21 mouse cellular contexts compared by ENCODE assay signal in the genomic region with DNA sequence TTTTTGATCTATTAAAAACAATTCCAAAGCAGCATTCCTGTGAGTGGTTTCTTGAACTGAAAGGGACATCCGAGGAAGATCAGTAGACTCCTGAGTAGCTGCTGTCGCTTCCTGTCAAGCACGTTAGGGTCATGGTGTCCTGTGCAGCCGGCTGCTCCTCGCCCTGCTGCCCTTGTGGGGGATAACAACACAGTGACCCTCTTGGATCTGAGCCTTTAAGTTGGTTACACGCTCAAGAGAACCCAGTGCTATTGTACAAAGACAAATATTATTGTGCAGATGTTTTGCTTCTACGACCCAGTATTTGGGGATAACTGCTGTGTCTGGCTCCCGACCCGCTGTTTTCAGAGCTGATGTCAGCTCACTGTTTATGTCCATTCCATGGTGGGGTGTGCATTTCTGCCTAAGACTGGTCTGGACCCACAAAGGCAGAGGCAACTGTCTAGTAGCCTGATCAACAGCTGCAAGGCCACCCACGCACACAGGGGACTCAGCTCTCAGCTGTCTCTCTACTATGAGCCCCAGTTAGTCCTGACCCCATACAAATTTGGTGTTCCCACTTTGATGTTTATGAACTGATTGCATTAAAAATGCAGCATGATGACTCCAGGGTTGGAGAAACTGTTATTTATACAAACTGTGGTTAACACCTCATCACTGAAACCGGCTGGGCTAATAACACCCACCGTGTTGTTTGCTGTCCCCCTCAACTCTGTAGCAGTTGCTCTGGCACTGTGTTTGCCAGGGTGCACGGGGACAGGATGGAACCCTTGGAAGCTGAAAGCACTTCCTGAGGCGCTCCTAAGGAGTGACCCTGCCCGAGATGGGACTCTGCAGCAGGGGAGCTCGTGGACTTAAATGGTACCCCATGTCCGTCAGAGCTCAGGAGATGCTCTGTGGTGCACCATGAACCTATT. TPM values are rescaled to one million over a fixed set of nuclear protein-coding genes. Genes with fewer than 3 reads are reported as not detected.
A peak's percentile ranks its signal among the peaks of the same experiment; 100 is the strongest.
DNase-seq lines count a peak whose midpoint lies in the region; ATAC-seq and TF ChIP-seq lines count a peak whose summit lies in the region.
"Had no signal": no experiment of that assay in that cellular context is flagged by ENCODE, and none has a peak within 500 bp of the region (broad histone marks: within the 10 kb centered on the region; RNA-seq: fewer than 3 reads in every experiment).

No protein-coding gene starts in this region.

- TF ChIP-seq CTCF in thymus, adult 2 months (IDR thresholded peaks at IDR 0.05; ENCODE audit: borderline replicate concordance, control insufficient read depth, extremely low read depth, insufficient read depth, low read length, poor library complexity): no peak

- TF ChIP-seq POLR2A in thymus, adult 2 months (IDR thresholded peaks at IDR 0.05; ENCODE audit: control insufficient read depth, extremely low read depth, insufficient read depth, low read length, poor library complexity): no peak

- H3K27me3 ChIP-seq in kidney, embryonic 14.5 days (ENCODE audit: control insufficient read depth, insufficient read depth, low read length): no peaks in the 10 kb centered on the region
- no peaks in the 10 kb centered on the region for H3K27me3 ChIP-seq in lung, embryonic 16.5 days (ENCODE audit: control insufficient read depth, insufficient read depth, low read depth, low read length)
- no peaks in the 10 kb centered on the region for H3K27me3 ChIP-seq in thymus, adult 2 months (ENCODE audit: control insufficient read depth, insufficient read depth, low read length)
- H3K27me3 ChIP-seq: heart, embryonic 13.5 days; hindbrain, embryonic 15.5 days; liver, embryonic 12.5 days had no signal

- peak; percentile 29; the same call in 1 of the 2 replicates for ATAC-seq in kidney, embryonic 14.5 days (ENCODE audit: low FRiP score, low TSS enrichment)
- ATAC-seq in lung, embryonic 16.5 days (ENCODE audit: low read depth): peak; percentile 96
- ATAC-seq in cerebellum, adult (ENCODE audit: insufficient number of reproducible peaks, low FRiP score, low TSS enrichment): no peak
- ATAC-seq: forebrain, embryonic 16.5 days; liver, embryonic 12.5 days had no signal

- H3K4me3 ChIP-seq in kidney, embryonic 14.5 days (ENCODE audit: low read length): no peak overlapping the region
- no peak overlapping the region for H3K4me3 ChIP-seq in lung, embryonic 16.5 days (ENCODE audit: low read length)
- no peak overlapping the region for H3K4me3 ChIP-seq in thymus, adult 2 months (ENCODE audit: control insufficient read depth, insufficient read depth, low read length)
- H3K4me3 ChIP-seq: heart, embryonic 13.5 days; hindbrain, embryonic 15.5 days; liver, embryonic 12.5 days had no signal

- no peak overlapping the region for H3K27ac ChIP-seq in kidney, embryonic 14.5 days (ENCODE audit: low read depth, low read length)
- peak overlapping the region; percentile 63 for H3K27ac ChIP-seq in lung, embryonic 16.5 days (ENCODE audit: low read length)
- no peak overlapping the region for H3K27ac ChIP-seq in thymus, adult 2 months (ENCODE audit: control insufficient read depth, insufficient read depth, low read length)
- H3K27ac ChIP-seq: heart, embryonic 13.5 days; hindbrain, embryonic 15.5 days; liver, embryonic 12.5 days had no signal

- no peak overlapping the region for H3K4me2 ChIP-seq in kidney, embryonic 14.5 days (replicated peaks; ENCODE audit: low read depth, low read length)
- H3K4me2 ChIP-seq in lung, embryonic 16.5 days (ENCODE audit: low read depth, low read length): no peak overlapping the region
- H3K4me2 ChIP-seq: heart, embryonic 13.5 days; hindbrain, embryonic 15.5 days; liver, embryonic 12.5 days had no signal

- WGBS in kidney, embryonic 14.5 days: 67% methylated on average over 17 of the region's 17 CpGs
- 45% methylated on average over 17 of the region's 17 CpGs for WGBS in lung, embryonic 16.5 days
- WGBS in thymus, adult 2 months: 93% methylated on average over 17 of the region's 17 CpGs

- DNase-seq in kidney, adult 11 months: no peak
- DNase-seq in lung, adult 18-20 months: no peak
- peak; percentile 2 for DNase-seq in thymus, postnatal 4 days
- DNase-seq in thymus, adult 2 months: no peak
- no peak for DNase-seq in layer of hippocampus, adult 9-10 months (ENCODE audit: low spot score)
- DNase-seq: adrenal gland, postnatal 14 days; cerebellum, adult 18-20 months; cerebellum, postnatal 36 days; heart, adult 11 months; heart, postnatal 36 days; kidney, adult 9 months; layer of hippocampus, adult 9-11 months; midbrain, embryonic 14.5 days; right cerebral cortex, postnatal 14 days had no signal

- H3K9ac ChIP-seq in kidney, embryonic 14.5 days (ENCODE audit: low read depth, low read length): no peak overlapping the region
- no peak overlapping the region for H3K9ac ChIP-seq in lung, embryonic 16.5 days (ENCODE audit: low read length)
- H3K9ac ChIP-seq: heart, embryonic 13.5 days; hindbrain, embryonic 15.5 days; liver, embryonic 12.5 days had no signal

- no peaks in the 10 kb centered on the region for H3K9me3 ChIP-seq in kidney, embryonic 14.5 days (ENCODE audit: control insufficient read depth, low read length)
- H3K9me3 ChIP-seq in lung, embryonic 16.5 days (ENCODE audit: control insufficient read depth, low read length): no peaks in the 10 kb centered on the region
- H3K9me3 ChIP-seq: heart, embryonic 13.5 days; hindbrain, embryonic 15.5 days; liver, embryonic 12.5 days had no signal

- peaks cover 11% of the 10 kb centered on the region for H3K36me3 ChIP-seq in kidney, embryonic 14.5 days (ENCODE audit: control insufficient read depth, insufficient read depth, low read length)
- peaks cover 3% of the 10 kb centered on the region; the same call in 1 of the 2 replicates for H3K36me3 ChIP-seq in lung, embryonic 16.5 days (ENCODE audit: control insufficient read depth, insufficient read depth, low read length)
- peaks cover under 1% of the 10 kb centered on the region; the same call in 1 of the 2 replicates for H3K36me3 ChIP-seq in thymus, adult 2 months (ENCODE audit: control insufficient read depth, insufficient read depth, low read length)

- H3K4me1 ChIP-seq in kidney, embryonic 14.5 days (ENCODE audit: control insufficient read depth, insufficient read depth, low read length): no peaks in the 10 kb centered on the region
- peaks cover 13% of the 10 kb centered on the region for H3K4me1 ChIP-seq in lung, embryonic 16.5 days (replicated peaks; ENCODE audit: control insufficient read depth, insufficient read depth, low read length)
- no peaks in the 10 kb centered on the region for H3K4me1 ChIP-seq in thymus, adult 2 months (replicated peaks; ENCODE audit: control insufficient read depth, insufficient read depth, low read length)
- H3K4me1 ChIP-seq: heart, embryonic 13.5 days; hindbrain, embryonic 15.5 days; liver, embryonic 12.5 days had no signal

RNA-seq across cellular contexts. Expression of gene Tgfb2, which starts 9.4 kb away (rescaled TPM):
- 13.6 and 15.4 TPM in 2 replicates for polyA plus RNA-seq in kidney, embryonic 14.5 days (2014; fragmentation: Nextera tagmentation; extraction: Ambion mirVana)
- polyA plus RNA-seq in lung, embryonic 16.5 days (2015; fragmentation: Nextera tagmentation; extraction: Ambion mirVana): 102 and 106 TPM in 2 replicates
- polyA plus RNA-seq in thymus, adult 2 months (2012; rRNA removed): 0.78 and 0.89 TPM in 2 replicates

RNA-seq across cellular contexts. Expression of gene Rrp15, which starts 33.9 kb away (rescaled TPM):
- 86.7 and 116 TPM in 2 replicates for polyA plus RNA-seq in kidney, embryonic 14.5 days (2014; fragmentation: Nextera tagmentation; extraction: Ambion mirVana)
- 50.8 and 56.4 TPM in 2 replicates for polyA plus RNA-seq in lung, embryonic 16.5 days (2015; fragmentation: Nextera tagmentation; extraction: Ambion mirVana)
- 3.2 and 3.3 TPM in 2 replicates for polyA plus RNA-seq in thymus, adult 2 months (2012; rRNA removed)

Comparison
In these comparisons a context has a peak if more than half of its experiments do, and no peak if none do; other contexts are left out.
1. RNA of gene Rrp15, which starts 33.9 kb away (polyA plus RNA-seq): 86.7 to 116 TPM in kidney, embryonic 14.5 days and 50.8 to 56.4 TPM in lung, embryonic 16.5 days; 3.2 to 3.3 TPM in thymus, adult 2 months; every median in the first group is over 10 times any median in the second.